Mouse (Mus musculus) adrenal gland, adult 18-20 months (tissue): ENCODE results near the gene Lhx3. TPM values are rescaled to one million over a fixed set of nuclear protein-coding genes. Genes with fewer than 3 reads are reported as not detected.
A peak's percentile ranks its signal among the peaks of the same experiment; 100 is the strongest.

Experiments used
- DNase-seq, 2 experiments: peaks; one replicate each; pipeline ENCODE4 v3.0.0; 2021 to 2022; ENCODE audit warnings: low spot score in 2 of 2
- long read RNA-seq, 2 experiments: library from polyadenylated mRNA; stranded (forward); transcript quantifications; one replicate each; pipeline ENCODE4 v2.0.0; 2021
- total RNA-seq, 2 experiments: library from RNA; stranded (reverse); gene quantifications; 1 replicate in 1 of 2; 2 replicates in 1 of 2; pipeline ENCODE4 v1.2.3; 2021

The Lhx3 gene
- total RNA-seq = 1 to 10 TPM in 1 of 2 experiments, not detected in 1; 3.2 TPM
- long read RNA-seq, experiment 1 = 0 reads
- long read RNA-seq, experiment 2, transcript Lhx3-203 (3 exons, 1,982 nt) = major isoform, 18 of 35 reads
- long read RNA-seq, experiment 2, partial matches to known transcripts = 17 of 35 reads
- long read RNA-seq, experiment 2, other reads (novel, unspliced or antisense) = 0 of 35 reads

DNA sequence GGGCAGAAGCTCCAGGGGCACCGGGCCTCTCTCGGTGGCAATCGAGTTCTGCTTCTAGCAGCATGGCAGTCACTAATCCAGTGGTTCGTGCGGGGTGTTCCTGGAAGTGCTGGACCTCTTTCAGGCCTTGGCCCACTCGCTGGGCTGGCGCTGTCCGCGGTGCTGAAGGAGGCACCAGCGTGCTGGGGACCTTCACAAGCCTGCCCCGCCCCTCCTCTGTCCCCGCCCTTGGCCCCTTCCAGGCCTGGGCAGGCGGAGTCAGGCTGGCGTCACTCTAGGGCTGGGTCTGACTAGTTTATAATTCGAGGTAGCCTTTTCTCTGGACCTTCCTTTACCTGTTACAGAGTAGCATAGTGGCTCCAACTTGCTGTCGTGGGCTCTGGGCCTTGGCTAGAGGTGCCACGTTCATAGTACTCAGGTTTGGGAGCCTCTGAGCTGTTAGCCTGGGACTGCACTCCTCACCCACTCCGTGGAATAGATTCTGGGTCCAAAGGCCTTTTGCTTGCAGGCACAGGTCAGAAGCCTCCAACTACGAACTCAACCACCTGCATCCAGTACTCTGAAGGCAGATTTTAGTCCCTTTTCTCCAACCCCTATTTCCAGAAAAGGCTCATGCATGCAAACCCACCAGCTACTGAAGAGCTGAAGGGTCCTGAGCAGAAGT is at the start of gene Lhx3:
Gene Lhx3 (minus strand): TSS at position 164 of the 664 bp plus-strand sequence.
- peak; percentile 89 to 92 for DNase-seq

DNA sequence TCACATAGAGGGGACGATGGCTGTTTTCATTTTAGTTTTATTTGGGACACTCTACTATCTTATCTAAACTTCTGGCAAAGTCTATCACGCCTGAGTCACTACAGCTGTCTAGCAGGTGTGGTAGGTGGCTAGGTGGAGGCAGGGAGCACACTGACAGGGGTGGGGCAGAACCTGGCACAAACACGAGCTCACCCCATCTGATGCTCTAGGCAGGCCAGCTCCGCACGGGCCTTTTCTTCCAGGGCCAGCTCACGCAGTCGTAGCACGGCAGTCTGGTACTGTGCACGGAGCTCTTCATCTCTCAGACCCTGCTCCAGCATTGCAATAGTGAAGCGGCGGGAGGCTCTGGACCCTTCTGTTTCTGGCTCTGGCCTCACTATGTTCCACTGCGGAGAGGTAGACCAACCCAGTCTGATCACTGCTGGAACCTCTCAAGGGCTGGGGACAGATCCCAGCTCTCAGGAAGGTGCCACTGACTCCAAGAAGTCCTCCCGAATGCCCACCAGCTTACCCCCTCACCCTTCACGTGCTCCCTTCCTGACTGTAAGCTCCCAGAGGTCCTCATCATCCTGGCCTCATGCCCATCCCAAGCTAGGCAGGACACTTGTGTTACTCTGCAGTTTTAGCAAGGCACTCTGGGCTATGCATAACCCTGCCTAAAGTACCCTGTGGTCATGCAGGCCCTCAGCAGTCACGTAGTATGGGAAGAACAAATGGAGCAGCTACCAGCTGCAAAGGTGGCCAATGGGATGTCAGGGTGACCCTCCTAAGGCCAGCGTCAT is 49.4 kb upstream of the Lhx3 start:
- DNase-seq = no peak

DNA sequence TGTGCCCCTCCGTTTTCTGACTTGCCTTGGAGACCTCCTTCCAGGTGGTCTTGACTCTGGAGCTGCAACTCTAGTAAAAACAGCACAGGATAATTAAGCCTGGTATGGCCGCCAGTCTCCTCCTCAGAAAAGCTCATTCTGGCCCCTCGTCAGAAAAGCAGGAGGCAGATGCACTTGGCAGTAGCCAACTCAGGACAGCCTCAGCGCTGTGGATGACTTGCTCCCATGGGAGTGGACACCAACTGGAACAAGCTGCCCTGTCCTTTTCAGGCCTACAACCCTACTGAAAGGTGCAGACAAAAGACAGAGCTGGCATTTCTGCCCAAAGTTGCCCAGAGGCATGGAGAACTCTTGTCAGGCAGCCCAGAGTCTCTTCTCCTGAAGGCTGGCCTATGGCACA is 46.7 kb upstream of the Lhx3 start:
- no peak for DNase-seq

DNA sequence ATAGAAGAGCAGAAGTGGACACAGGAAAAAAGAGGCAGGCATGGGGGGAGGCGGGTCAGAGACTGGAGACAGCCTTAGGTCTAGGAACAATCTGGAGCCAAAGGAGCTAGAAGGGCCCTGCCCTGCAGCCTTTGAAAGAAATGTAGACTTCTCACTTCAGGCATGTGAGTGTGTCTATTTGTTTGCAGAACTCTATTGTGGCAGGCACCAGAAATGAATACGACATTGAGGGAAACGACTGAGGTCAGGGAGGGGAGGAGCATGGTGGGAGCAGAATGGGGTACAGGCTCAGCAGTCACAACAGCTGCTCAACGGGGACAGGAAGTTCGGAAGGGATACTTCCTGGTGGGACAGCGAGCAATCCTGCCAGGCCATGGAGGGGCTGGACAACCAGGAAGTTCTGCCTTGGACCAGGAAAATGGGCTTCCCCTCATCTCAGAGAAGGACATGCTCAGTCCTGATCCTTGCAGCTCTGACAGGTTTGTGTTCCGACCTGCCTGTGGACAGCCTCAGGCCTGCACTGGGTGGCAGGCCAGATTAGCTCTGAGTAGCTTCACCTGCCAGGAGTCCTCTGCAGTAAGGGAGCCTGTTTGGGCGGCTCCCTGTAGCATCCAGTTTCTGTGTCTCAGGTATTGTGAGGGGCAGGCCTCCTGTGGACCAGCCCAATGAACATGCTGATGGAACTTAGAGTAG is 44.6 kb upstream of the Lhx3 start:
- DNase-seq = no peak

DNA sequence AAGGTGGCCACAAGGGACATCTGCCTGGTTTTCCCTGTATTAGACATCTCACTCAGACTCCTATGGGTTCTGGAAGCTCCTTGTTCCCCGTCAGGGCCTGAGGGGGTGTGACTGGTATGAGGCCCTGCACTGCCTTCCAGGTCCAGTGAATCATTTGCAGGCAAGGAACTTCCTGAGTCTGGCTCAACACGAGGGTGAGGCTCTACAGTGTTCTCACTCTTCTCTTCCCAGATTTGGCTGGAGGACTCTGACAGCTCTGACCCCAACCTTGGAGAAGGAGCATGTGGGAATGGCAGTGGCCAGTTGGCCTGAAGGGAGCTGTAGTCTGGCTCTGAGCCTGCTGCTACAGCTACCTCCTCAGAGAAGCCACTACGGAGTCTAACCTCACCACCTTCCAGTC is 39.4 kb upstream of the Lhx3 start:
- DNase-seq = no peak

DNA sequence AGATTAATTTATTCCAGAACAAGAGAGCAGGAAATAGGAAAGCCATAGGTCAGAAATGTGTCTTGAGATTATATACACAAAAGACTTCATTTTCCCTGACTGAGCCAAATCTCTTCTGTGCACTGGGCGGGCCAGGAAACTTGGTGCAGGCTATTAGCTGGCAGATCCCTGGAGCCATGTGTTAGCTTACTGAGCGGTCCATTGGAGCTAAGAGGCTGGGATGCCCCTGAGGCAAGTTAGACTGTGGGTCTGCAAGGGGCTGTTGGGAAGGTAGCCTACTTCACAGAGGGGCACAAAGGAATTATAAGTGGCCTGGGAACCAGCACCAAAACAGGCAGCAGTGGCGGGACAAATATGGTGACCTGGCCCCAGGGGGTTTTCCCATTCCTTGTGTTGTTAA is 32.8 kb upstream of the Lhx3 start:
- DNase-seq = no peak

DNA sequence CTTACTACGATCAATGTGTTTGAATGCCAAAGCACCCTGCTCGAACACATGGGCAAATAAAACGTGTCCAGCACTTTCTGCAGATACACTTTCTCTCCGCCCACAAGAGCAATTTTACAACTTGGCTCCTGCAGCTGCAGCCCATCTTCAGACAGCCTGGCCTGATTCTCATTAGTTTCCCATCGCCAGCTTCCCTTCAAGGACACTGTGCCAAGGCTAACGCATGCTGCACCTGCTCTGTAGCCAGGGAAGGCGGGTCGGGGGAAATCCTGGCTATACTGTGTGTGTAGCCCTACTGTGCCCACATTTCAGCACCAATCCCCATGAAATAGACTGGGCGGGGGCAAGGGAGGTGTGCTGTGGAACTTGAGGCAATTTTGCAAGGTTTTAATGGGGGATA is 32.2 kb upstream of the Lhx3 start:
- no peak for DNase-seq

DNA sequence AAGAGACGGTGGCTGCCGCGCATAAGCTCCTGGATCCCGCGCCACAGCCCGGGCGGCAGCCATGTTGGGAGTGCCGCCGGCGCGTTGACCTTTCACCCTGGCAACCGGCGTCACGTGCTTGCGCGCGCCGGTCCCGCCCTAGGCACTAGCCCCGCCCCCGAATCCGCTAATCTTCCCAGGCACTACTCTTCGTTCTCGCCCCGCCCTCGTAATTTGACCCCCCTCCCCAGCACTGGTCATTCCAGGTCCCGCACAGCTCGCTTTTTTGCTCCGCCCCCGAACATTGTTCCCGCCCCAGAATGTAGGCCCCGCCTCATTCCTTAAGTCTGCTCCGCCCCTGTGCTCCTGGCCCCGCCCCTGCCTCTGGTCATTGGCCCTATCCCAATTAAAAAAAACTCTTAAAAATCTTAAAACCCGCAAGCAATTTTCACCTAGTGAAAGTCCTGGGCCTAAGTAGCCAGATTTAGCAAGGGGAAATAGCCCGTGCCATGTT is 29.2 kb upstream of the Lhx3 start, which contains the start of gene Qsox2:
Gene Qsox2 (minus strand): TSS at position 236 of the 493 bp plus-strand sequence.
- DNase-seq = peak; percentile 83 to 88

DNA sequence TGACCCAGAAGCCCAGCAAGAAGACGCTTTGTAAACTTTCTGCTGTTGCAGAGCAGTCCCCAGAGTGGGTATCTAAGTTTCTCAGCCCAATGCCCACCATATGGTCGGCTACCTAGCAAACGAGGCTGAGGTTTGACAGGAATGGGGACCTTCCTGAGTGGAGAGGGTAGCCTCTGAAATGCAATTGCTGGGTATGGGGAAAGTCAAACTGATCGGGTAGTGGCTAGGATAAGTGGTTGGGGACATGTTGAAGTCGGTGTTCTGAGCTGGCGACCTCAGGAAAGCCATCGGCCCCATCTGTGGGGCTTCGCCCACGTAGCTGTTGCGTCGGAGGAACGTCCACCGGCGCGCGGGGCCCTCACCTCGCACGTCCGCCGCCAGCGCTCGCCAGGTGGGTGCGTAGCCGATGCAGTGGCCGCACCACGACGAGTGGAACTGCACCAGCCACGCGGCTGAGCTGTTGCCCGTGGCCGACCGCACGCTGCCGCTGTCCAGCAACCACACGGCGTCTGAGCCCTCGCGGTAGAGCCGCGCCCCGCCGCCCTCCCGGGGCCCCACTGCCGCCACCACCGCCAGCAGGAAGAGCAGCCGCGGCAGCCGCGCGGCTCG is 28.7 kb upstream of the Lhx3 start:
- no peak for DNase-seq

DNA sequence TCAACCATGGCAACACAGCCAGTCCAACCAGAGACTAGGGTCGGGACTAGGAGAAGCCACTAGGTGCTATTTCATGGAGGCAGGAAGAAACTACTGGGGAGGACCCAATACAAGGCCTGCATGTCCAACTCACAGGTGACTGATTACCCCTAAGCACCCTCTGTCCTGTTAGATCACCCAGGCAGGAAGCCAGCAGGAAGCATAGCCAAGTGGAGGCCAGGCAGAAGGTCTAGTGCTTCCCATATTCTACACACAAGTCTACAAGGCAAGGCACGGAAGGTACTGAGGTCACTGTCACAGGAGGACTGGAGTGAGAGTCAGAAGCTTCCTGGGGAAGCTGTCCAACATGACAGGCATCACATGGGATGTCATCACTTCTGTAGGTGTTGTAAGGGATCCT is 26.7 kb upstream of the Lhx3 start:
- DNase-seq = no peak

DNA sequence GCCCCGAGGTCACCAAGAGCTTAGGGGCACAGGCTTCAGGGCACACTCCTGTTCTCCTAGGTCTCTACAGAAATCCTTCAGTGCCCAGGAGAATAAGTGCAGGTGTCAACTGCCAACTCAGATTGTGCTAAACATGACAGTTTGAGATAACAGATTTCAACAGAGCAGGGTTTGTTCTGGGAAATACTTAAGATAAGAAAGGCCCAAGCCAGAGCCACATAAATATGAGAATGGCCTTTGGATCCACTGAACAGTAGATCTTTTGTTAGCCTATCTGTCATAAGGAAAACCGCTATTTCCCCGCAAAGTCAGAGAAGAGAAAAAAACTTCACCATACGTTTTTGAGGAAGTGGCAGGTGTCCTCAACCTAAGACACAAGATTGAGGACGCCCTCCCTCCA is 26.2 kb upstream of the Lhx3 start:
- no peak for DNase-seq

DNA sequence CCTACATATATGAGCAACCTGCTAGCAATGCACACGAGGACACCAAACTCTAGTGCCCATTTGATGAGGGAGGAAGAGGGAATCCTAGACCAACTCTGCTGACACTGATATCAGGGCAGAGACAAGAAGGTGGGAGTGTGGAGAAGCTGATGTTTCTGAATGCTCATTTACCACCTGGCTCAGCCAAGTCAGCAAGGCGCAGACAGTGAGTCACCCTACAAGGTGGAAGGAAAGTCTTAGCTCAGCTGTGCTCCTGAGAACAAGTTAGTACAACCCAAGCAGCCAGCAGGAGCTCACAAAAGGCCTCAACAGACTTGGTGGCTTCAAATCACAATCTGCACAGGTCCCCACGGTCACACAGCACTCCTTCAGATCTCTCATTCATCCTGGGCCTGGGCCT is 23.3 kb upstream of the Lhx3 start:
- DNase-seq = no peak

DNA sequence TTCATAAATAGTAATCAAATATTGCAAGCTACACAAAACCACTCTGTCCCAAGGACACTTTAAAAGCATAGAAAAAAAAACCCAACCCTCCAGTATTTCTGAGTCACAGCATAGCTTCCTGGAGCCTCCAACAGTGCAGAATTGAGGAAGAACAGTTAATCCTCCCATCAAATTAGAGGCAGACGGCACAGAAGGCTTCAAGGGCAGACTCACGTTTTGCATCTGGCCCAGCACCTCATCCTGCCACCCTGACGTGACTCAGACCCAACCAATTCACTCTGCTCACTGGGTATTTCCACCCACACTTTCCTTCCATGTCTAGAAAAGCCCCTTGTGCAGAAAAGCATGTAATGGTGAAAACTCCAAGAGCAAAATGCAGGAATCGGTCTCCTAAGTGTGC is 22.2 kb upstream of the Lhx3 start:
- no peak for DNase-seq

DNA sequence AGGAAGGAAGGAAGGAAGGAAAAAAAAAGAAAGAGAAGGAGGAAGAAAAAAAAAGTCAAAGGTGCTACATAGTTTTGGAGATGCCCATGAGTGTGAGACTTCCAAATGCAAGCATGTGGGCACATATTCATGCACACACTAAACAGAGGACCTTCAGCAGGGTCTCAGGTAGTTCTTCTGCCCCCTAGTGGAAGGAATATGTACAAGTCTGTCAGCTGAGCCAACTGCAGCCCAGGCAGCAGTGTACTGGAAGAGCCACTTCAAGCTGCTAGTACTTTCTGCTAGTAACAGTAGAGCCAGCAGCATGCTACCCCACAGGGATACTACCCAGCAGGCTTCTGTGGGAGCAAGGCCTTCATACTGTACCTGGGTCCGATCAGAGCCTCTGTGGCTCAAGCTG is 19.7 kb upstream of the Lhx3 start:
- peak in 1 of 2 experiments; percentile 12 for DNase-seq

DNA sequence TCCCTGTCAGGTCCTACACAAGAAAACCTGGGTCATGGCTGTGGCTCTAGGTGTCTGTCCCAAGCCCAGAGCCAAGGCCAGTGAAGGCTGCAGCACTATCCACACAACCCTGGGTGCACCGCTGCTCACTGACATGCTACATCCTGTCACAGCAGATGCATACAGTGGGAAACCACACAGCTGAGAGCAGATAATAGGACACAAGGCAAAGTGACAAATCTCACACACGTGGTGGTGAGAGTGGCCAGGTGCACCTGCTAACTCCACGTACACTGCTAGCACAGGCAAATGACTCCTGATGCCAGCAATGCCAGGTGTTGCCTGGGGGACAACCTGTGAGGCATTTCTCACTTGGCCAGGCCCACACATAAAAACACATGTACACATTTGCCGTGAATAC is 17.2 kb upstream of the Lhx3 start:
- no peak for DNase-seq

DNA sequence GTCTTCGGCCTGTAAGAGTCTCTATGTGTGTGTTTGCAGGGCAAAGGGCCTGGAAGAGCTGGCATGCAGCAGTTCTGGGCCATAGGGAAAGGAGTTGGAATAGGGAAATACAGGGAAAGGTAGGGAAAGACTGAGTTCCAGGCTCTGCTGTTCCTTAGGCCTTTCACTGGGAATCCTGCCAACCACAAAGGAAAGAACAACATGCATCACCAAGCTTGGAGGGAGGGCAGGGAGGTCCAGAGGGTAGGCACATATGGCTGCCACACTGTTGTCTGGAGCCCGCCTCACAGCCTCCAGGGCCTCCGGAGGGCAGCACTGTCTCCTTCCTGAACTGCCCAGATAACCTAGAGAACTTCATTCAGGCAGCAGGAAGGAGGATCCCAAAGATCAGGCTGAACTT is 15.9 kb upstream of the Lhx3 start:
- no peak for DNase-seq

DNA sequence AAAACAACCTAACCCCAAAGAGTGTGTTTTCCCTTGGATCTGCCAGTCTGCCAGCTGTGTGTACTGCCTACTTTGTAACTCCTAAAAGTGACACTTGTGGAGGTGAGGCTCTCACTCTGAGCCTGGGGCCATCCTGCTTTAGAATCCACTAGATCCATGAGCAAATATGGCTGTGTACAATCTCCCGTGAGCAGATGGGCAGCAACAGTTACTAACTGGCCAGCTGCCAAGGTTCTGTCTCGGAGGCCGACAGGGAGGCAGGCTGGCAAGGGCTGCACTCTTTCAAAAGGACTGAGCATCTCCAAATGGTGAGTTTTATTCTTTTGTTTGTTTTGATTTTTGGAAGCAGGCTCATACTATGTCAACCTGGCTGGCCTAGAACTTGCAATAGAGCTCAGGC is 6.4 kb upstream of the Lhx3 start:
- DNase-seq = no peak

DNA sequence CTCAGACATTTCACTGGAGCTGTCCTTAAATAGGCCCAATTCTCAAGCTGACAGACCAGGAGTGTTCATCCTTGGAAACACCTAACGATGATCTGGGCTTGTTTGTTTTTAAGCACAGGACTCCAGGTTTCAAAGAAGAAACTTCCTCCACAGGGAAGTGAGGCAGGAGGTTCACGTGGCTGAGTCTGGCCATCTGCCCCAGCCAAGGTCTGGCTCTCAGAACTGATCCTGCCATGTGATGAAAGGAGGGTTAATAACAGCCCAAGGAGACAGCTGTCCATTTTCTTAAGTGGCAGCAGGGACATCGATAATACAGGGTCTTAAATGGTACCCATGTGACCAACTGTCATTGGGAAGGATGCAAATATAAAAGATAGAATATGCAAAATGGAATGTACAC is 1.5 kb upstream of the Lhx3 start:
- DNase-seq = no peak

DNA sequence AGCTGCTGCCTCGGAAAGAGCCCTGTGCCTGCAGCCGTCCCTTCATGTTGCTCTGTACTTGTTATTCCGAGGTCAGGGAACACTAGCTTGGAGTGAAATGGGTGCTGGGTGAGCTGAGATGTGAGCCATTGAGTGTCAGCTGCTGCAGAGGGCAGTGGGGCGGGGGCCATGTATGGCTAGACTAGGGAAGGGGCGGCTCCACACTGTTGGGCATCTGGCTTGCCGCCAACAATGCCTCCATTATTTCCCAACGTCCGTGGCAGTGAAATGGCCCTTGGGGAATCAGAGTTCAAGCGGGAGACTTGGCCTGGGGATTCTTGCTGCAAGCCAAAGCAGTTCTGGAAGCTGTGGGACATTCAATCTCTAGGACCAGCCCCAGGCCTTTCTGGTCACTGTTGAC is 530 bp downstream of the Lhx3 start:
- DNase-seq = no peak

DNA sequence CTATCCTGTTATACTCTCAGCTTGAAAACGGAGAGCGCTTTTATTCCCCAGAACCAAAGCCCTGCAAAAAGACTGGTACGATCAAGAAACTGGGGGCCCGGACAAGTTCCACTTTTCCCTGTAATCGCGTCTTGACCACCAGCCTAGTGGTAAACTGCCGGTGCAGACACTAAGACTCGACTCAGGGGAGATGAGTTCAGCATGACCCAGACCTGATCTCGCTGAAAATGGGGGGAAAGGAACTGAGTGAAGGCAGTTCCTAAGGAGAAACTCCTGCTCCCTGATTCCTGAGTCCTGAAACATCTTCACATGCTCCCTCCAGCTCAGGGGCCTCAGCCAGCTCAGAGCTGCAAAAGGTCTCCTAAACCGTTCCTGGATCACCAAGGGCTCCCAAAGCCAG is 2.3 kb downstream of the Lhx3 start:
- DNase-seq = no peak

DNA sequence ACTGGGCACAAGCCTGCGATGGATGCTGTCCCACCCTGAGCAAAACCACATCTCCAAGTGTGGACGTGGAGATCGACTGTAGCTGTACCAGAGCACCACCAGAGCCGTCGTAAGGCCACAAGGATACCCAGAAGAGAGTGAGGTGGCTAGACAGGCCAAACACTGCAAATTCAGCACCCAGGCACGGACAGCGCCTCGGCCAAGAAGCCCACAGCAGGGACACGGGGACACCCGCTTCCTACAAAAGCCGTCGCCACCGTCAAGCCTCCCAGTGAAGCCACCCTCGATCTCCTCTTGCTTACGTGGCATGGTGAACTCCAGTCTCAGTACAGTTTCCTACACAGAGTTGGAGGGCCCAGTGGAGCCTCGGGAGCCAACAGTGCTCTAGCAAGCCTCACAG is 3.0 kb downstream of the Lhx3 start:
- DNase-seq = peak in 1 of 2 experiments; percentile 33
